Mouse (Mus musculus): ENCODE measurements at regions not wholly inside any gene's neighbourhood (a gene's known extent, or its start where the extent isn't known, plus 50 kb on each side); places are given as distances from the start of the nearest gene placed in this dataset.

GRCm38 (mm10) chr4:131059572-131059971 is 115.4 kb downstream of the Matn1 start:
- TF ChIP-seq POLR2A (IDR thresholded peaks at IDR 0.05; ENCODE audit: low read depth, low read length) (no peak), CTCF (IDR thresholded peaks at IDR 0.05; ENCODE audit: borderline replicate concordance, insufficient read depth, low read length) (no peak)

All from embryonic fibroblast, embryonic 13.5 days (primary cell).